Mouse (Mus musculus): ENCODE data around the gene Cdk1.

Gene Cdk1

GRCm38 (mm10) chr10:69309109-69309508 is 43.6 kb downstream of the Cdk1 start:
- no peak for DNase-seq (ENCODE audit: low read depth, low spot score)

- DNase-seq (ENCODE audit: low read depth, low spot score), result peak; percentile 83
Measured at GRCm38 (mm10) chr10:69307067-69307466, 45.7 kb downstream of the Cdk1 start.

- peak; percentile 70 for DNase-seq (ENCODE audit: low read depth, low spot score)
Measured at GRCm38 (mm10) chr10:69306205-69306604, 46.5 kb downstream of the Cdk1 start.

GRCm38 (mm10) chr10:69305600-69305999 is 47.1 kb downstream of the Cdk1 start:
- DNase-seq (ENCODE audit: low read depth, low spot score), result no peak

GRCm38 (mm10) chr10:69304819-69305218 is 47.9 kb downstream of the Cdk1 start:
- DNase-seq (ENCODE audit: low read depth, low spot score), result peak; percentile 75

GRCm38 (mm10) chr10:69302667-69303066 is 50.1 kb downstream of the Cdk1 start:
- DNase-seq (ENCODE audit: low read depth, low spot score), result no peak

- DNase-seq (ENCODE audit: low read depth, low spot score), result no peak
Measured at GRCm38 (mm10) chr10:69299985-69300384, 52.8 kb downstream of the Cdk1 start.

GRCm38 (mm10) chr10:69295919-69296318 is 56.8 kb downstream of the Cdk1 start:
- DNase-seq (ENCODE audit: low read depth, low spot score), result peak; percentile 81

- no peak for DNase-seq (ENCODE audit: low read depth, low spot score)
Measured at GRCm38 (mm10) chr10:69290736-69291135, 62.0 kb downstream of the Cdk1 start.

- DNase-seq (ENCODE audit: low read depth, low spot score), result no peak
Measured at GRCm38 (mm10) chr10:69288720-69289119, 64.0 kb downstream of the Cdk1 start.

- no peak for DNase-seq (ENCODE audit: low read depth, low spot score)
Measured at GRCm38 (mm10) chr10:69288086-69288485, 64.7 kb downstream of the Cdk1 start.

GRCm38 (mm10) chr10:69286939-69287338 is 65.8 kb downstream of the Cdk1 start:
- DNase-seq (ENCODE audit: low read depth, low spot score), result no peak

All from R1 (cell line).